ENCODE assay signal across 10 mouse cellular contexts in genomic region chr13:100525935-100526648, GRCm38 (mm10). TPM values are rescaled to one million over a fixed set of nuclear protein-coding genes. Genes with fewer than 3 reads are reported as not detected.
DNase-seq lines count a peak whose midpoint lies in the region; ATAC-seq lines count a peak whose summit lies in the region.
"Had no signal": no experiment of that assay in that cellular context is flagged by ENCODE, and none has a peak within 500 bp of the region (broad histone marks: within the 10 kb centered on the region; RNA-seq: fewer than 3 reads in every experiment).

No protein-coding gene starts in this region.

- H3K27ac ChIP-seq in intestine, embryonic 14.5 days (ENCODE audit: low read depth): peak overlapping the region; percentile 6; the same call in 1 of the 2 replicates
- H3K27ac ChIP-seq in intestine, embryonic 16.5 days (ENCODE audit: low read length): no peak overlapping the region
- H3K27ac ChIP-seq in forebrain, embryonic 16.5 days (ENCODE audit: low read length): peak overlapping the region; percentile 42; the same call in 1 of the 2 replicates
- H3K27ac ChIP-seq in hindbrain, embryonic 12.5 days: no peak overlapping the region
- no peak overlapping the region for H3K27ac ChIP-seq in hindbrain, embryonic 13.5 days
- H3K27ac ChIP-seq: limb, embryonic 13.5 days had no signal

- WGBS in intestine, embryonic 14.5 days: 61% methylated on average over 6 of the region's 6 CpGs
- WGBS in intestine, embryonic 16.5 days: 53% methylated on average over 6 of the region's 6 CpGs
- WGBS in forebrain, embryonic 16.5 days: 68% methylated on average over 6 of the region's 6 CpGs
- WGBS in hindbrain, embryonic 12.5 days: 82% methylated on average over 6 of the region's 6 CpGs
- WGBS in hindbrain, embryonic 13.5 days: 72% methylated on average over 6 of the region's 6 CpGs

- no peak overlapping the region for H3K4me2 ChIP-seq in intestine, embryonic 14.5 days (ENCODE audit: low read length)
- H3K4me2 ChIP-seq in intestine, embryonic 16.5 days (ENCODE audit: low read depth, low read length): no peak overlapping the region
- no peak overlapping the region for H3K4me2 ChIP-seq in forebrain, embryonic 16.5 days (ENCODE audit: low read length)
- H3K4me2 ChIP-seq in hindbrain, embryonic 12.5 days (replicated peaks): no peak overlapping the region
- H3K4me2 ChIP-seq in hindbrain, embryonic 13.5 days: no peak overlapping the region
- H3K4me2 ChIP-seq: limb, embryonic 13.5 days had no signal

- ATAC-seq in intestine, embryonic 14.5 days (replicated peaks; ENCODE audit: low FRiP score, low TSS enrichment, low read depth): no peak
- no peak for ATAC-seq in intestine, embryonic 16.5 days
- peak; percentile 74 for ATAC-seq in forebrain, embryonic 16.5 days
- ATAC-seq in hindbrain, embryonic 12.5 days (ENCODE audit: low FRiP score): no peak
- no peak for ATAC-seq in hindbrain, embryonic 13.5 days (ENCODE audit: low FRiP score)

- DNase-seq in intestine, embryonic 14.5 days (ENCODE audit: low spot score): no peak
- DNase-seq in right cerebral cortex, postnatal 14 days: peak; percentile 9
- no peak for DNase-seq in right cerebral cortex, postnatal 36 days (ENCODE audit: low spot score in 2 of 2)
- peak; percentile 40 for DNase-seq in yolk sac, embryonic 10.5 days (ENCODE audit: low spot score)
- DNase-seq: heart, postnatal 14 days had no signal

- H3K4me3 ChIP-seq in intestine, embryonic 14.5 days (ENCODE audit: low read depth, low read length): no peak overlapping the region
- no peak overlapping the region for H3K4me3 ChIP-seq in intestine, embryonic 16.5 days (ENCODE audit: low read length)
- no peak overlapping the region for H3K4me3 ChIP-seq in forebrain, embryonic 16.5 days (replicated peaks; ENCODE audit: low read length)
- H3K4me3 ChIP-seq in hindbrain, embryonic 12.5 days: no peak overlapping the region
- no peak overlapping the region for H3K4me3 ChIP-seq in hindbrain, embryonic 13.5 days
- H3K4me3 ChIP-seq: limb, embryonic 13.5 days had no signal

- no peak overlapping the region for H3K9ac ChIP-seq in intestine, embryonic 14.5 days (ENCODE audit: low read length)
- no peak overlapping the region for H3K9ac ChIP-seq in intestine, embryonic 16.5 days (ENCODE audit: low read depth, low read length)
- no peak overlapping the region for H3K9ac ChIP-seq in forebrain, embryonic 16.5 days (replicated peaks; ENCODE audit: low read depth, low read length)
- no peak overlapping the region for H3K9ac ChIP-seq in hindbrain, embryonic 12.5 days
- H3K9ac ChIP-seq in hindbrain, embryonic 13.5 days: no peak overlapping the region
- H3K9ac ChIP-seq: limb, embryonic 13.5 days had no signal

- no peaks in the 10 kb centered on the region for H3K27me3 ChIP-seq in intestine, embryonic 14.5 days (replicated peaks; ENCODE audit: control insufficient read depth, insufficient read depth, low read length)
- H3K27me3 ChIP-seq in intestine, embryonic 16.5 days (replicated peaks; ENCODE audit: control insufficient read depth, insufficient read depth, low read length): no peaks in the 10 kb centered on the region
- H3K27me3 ChIP-seq in forebrain, embryonic 16.5 days (replicated peaks; ENCODE audit: control insufficient read depth, insufficient read depth, low read length): no peaks in the 10 kb centered on the region
- no peaks in the 10 kb centered on the region for H3K27me3 ChIP-seq in hindbrain, embryonic 12.5 days
- no peaks in the 10 kb centered on the region for H3K27me3 ChIP-seq in hindbrain, embryonic 13.5 days
- H3K27me3 ChIP-seq: limb, embryonic 13.5 days had no signal

- H3K36me3 ChIP-seq in intestine, embryonic 14.5 days (ENCODE audit: control insufficient read depth, insufficient read depth, low read length): no peaks in the 10 kb centered on the region
- no peaks in the 10 kb centered on the region for H3K36me3 ChIP-seq in intestine, embryonic 16.5 days (ENCODE audit: control insufficient read depth, insufficient read depth, low read length)
- no peaks in the 10 kb centered on the region for H3K36me3 ChIP-seq in forebrain, embryonic 16.5 days (ENCODE audit: control insufficient read depth, insufficient read depth)
- H3K36me3 ChIP-seq in hindbrain, embryonic 12.5 days: no peaks in the 10 kb centered on the region
- H3K36me3 ChIP-seq in hindbrain, embryonic 13.5 days: no peaks in the 10 kb centered on the region
- H3K36me3 ChIP-seq: limb, embryonic 13.5 days had no signal

- H3K4me1 ChIP-seq in intestine, embryonic 14.5 days (replicated peaks; ENCODE audit: control insufficient read depth, insufficient read depth, low read length): peaks cover 3% of the 10 kb centered on the region; the same call in 1 of the 2 replicates
- peaks cover 20% of the 10 kb centered on the region for H3K4me1 ChIP-seq in intestine, embryonic 16.5 days (ENCODE audit: control insufficient read depth, insufficient read depth, low read length)
- peaks cover 4% of the 10 kb centered on the region for H3K4me1 ChIP-seq in forebrain, embryonic 16.5 days (replicated peaks; ENCODE audit: control insufficient read depth, insufficient read depth, low read length)
- H3K4me1 ChIP-seq in hindbrain, embryonic 12.5 days: no peaks in the 10 kb centered on the region
- H3K4me1 ChIP-seq in hindbrain, embryonic 13.5 days (replicated peaks): no peaks in the 10 kb centered on the region

- H3K9me3 ChIP-seq in intestine, embryonic 14.5 days (ENCODE audit: control insufficient read depth, low read length): 0 out of 2 replicates have a peak, but pooled peaks cover 3% of the 10 kb centered on the region
- peaks cover 4% of the 10 kb centered on the region; the same call in 1 of the 2 replicates for H3K9me3 ChIP-seq in intestine, embryonic 16.5 days (ENCODE audit: control insufficient read depth, low read length)
- no peaks in the 10 kb centered on the region for H3K9me3 ChIP-seq in forebrain, embryonic 16.5 days (ENCODE audit: control insufficient read depth, low read length)
- H3K9me3 ChIP-seq in hindbrain, embryonic 12.5 days (replicated peaks): no peaks in the 10 kb centered on the region
- no peaks in the 10 kb centered on the region for H3K9me3 ChIP-seq in hindbrain, embryonic 13.5 days

RNA-seq across cellular contexts. Expression of gene Ocln, which starts 26.4 kb away (rescaled TPM):
- 71.7 and 74.6 TPM in 2 replicates for polyA plus RNA-seq in intestine, embryonic 14.5 days (2014; fragmentation: Nextera tagmentation; extraction: Ambion mirVana)
- 96.4 and 96.9 TPM in 2 replicates for polyA plus RNA-seq in intestine, embryonic 16.5 days (2015; fragmentation: Nextera tagmentation; extraction: Ambion mirVana)
- 7.8 and 9.8 TPM in 2 replicates for polyA plus RNA-seq in forebrain, embryonic 16.5 days (2015; fragmentation: Nextera tagmentation; extraction: Ambion mirVana)
- 6.4 and 8.1 TPM in 2 replicates for polyA plus RNA-seq in hindbrain, embryonic 12.5 days (2016; fragmentation: Nextera tagmentation; extraction: Ambion mirVana)
- 5.4 and 9.1 TPM in 2 replicates for polyA plus RNA-seq in hindbrain, embryonic 13.5 days (2015; fragmentation: Nextera tagmentation; extraction: Ambion mirVana)

RNA-seq across cellular contexts. Expression of gene Gtf2h2, which starts 33.7 kb away (rescaled TPM):
- polyA plus RNA-seq in intestine, embryonic 14.5 days (2014; fragmentation: Nextera tagmentation; extraction: Ambion mirVana): 81.6 and 96.4 TPM in 2 replicates
- polyA plus RNA-seq in intestine, embryonic 16.5 days (2015; fragmentation: Nextera tagmentation; extraction: Ambion mirVana): 70.9 and 84.0 TPM in 2 replicates
- 68.5 and 77.4 TPM in 2 replicates for polyA plus RNA-seq in forebrain, embryonic 16.5 days (2015; fragmentation: Nextera tagmentation; extraction: Ambion mirVana)
- 75.9 and 83.2 TPM in 2 replicates for polyA plus RNA-seq in hindbrain, embryonic 12.5 days (2016; fragmentation: Nextera tagmentation; extraction: Ambion mirVana)
- 73.2 and 79.5 TPM in 2 replicates for polyA plus RNA-seq in hindbrain, embryonic 13.5 days (2015; fragmentation: Nextera tagmentation; extraction: Ambion mirVana)

Comparison
In these comparisons a context has a peak if more than half of its experiments do, and no peak if none do; other contexts are left out.
1. DNase-seq: peak in right cerebral cortex, postnatal 14 days (single experiment) and yolk sac, embryonic 10.5 days (single experiment); none in intestine, embryonic 14.5 days (single experiment) and right cerebral cortex, postnatal 36 days (0 of 2).
2. H3K27ac ChIP-seq: peak in intestine, embryonic 14.5 days (single experiment) and forebrain, embryonic 16.5 days (single experiment); none in intestine, embryonic 16.5 days (single experiment), hindbrain, embryonic 12.5 days (single experiment) and hindbrain, embryonic 13.5 days (single experiment).